Mouse (Mus musculus) lung, postnatal 25 days (tissue): ENCODE measurements around the gene E130308A19Rik.
A peak's percentile ranks its signal among the peaks of the same experiment; 100 is the strongest.

Experiments used
- DNase-seq: peaks from one replicate; pipeline ENCODE4 v3.0.0; 2022; ENCODE audit warnings: low spot score

The E130308A19Rik gene

DNA sequence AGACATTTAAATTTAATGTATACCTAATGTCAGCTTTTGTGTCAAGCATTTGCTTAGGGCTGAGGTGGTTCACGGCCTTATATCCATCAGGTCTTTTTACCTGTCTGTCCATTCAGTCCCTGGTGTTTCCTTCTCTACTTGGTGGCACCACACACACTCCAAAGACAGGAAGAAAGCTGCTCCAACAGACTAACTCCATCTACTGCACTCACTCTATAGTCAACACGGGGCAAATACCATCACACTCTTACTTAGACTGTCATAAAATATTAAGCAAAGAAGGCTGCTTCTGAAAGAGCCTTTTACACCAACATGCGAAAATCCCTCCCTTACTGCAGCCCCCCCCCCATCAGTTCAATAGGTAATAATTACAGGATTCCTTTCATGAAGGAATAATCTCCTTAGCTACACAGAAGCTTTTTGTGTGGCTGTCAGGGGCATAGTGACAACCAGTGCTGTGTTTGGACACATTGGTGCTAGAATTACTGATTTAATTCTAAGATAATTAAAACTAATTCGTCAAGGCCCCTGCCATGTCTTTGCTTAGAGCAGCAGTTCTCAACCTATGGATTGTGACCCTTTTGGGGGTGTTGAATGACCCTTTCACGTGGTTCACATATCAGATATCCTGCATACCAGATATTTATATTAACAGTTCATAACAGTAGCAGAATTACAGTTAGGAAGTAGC is 101.3 kb downstream of the E130308A19Rik start:
- no peak for DNase-seq

DNA sequence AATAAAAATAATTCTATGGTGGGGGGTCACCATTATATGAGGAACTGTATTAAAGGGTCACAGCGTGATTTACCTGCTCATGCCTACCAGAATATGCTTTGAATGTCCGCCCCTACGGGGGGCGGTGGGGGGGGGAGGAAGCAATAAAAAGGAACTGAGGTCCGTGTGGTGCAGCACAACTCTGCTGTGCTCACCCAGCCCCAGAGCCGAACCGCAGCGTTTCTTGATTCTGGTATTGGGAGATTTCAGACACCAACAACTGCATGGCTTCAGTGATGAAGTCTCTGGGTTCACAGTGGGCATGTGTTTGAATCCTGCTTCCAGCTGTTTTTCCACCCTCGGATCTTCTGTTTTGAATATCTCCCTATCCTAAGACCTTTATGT is 101.9 kb downstream of the E130308A19Rik start:
- DNase-seq = no peak

DNA sequence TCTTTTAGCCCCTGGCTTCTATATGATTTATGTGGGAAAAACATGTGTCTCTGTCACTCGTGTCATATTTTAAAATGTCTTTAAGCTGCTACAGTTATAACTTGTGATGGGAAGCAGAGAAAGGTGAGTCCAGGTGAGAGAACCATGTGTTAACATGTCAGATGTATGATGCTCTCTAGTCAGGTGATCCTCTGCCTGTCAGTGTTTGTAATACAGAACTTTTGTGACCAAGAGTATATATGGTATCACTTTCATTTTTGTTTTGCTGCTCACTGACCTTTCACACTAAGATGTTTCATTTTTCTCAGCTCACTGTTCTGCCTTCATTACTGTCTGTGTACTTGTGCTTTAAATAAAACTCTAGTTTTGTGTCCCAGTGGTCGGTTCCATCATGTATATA is 102.8 kb downstream of the E130308A19Rik start:
- DNase-seq = no peak

DNA sequence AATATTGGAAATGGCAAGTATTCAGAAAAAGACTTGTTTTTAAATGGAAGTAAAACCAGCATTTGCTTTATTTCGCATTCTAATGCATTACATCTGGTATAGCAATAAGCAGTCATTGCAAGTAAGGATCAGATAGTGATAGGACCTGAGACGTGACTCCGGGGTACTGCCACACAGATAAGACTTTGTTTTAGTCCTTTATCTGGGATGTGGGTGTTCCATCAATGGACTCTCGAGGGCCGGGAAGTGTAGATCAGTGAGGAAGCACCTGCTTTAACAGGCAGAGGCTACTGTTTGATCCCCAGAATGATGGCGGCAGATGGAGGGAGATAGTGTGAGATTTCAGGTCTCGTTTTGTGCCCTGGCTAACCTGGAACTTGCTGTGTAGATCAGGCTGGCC is 105.5 kb downstream of the E130308A19Rik start:
- DNase-seq = no peak

DNA sequence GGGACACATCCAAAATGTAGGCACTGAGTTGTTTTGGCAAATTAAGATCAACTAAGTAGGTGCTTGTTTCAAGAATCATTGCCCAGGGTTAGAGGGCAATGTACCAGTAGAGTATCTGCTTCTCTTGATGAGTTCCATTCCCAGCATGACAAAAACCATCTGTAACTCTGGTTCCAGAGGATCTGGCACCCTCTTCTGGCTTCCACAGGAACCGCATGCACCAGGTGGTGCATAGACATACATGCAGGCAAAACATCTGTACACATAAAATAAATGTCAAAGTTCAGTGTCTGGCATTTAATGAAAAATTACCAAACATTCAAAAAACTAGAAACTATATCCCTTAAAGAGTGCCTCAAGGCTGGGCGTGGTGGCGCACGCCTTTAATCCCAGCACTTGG is 113.3 kb downstream of the E130308A19Rik start:
- no peak for DNase-seq

DNA sequence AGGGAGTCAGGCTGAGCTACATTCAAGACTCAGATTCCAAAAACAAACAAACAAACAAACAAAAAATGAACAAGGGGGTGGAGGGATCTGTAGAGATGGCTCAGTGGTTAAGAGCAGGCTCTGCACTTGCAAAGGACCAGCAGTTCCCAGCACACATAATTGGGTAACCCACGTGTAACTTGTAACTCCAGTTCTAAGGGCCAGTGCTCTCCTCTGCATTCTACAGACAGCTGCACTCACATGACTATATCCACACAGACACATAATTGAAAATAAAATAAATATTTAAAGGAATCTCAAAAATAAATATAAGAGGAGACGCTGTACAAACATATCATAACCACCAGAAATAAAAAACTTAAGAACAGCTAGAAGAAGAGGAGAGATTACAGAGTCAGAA is 113.9 kb downstream of the E130308A19Rik start:
- no peak for DNase-seq

DNA sequence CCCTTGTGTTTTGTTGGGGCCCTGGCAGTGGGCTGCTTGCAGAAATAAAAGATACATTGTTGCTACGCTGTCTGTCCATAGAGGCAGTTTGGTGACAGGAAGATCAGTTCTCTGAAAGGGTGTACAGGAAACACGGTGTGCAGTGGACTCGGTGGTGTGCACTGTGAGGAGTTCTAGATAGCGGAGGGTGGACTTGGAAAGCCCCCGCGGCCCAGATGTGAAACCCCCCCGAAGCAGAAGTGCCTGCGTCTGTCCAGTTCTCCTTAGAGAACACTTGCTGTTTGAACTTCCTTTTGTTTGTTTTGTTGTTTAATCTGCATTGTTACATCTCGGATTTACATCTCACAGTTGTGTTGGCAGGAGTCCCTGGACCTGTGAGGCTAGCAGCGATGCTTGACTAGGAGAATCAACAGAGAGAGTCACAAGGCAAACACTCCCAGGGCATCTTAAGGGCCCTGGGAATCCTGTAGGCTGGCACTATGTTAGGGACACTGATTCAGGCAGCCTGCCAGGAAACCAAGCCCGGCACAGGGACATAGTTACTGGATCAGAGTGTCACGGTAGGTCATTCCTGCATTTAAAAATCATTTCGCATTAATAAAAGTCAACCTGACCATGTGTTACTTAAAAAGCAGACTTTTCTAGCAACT is 127.6 kb downstream of the E130308A19Rik start:
- DNase-seq = peak; percentile 79

DNA sequence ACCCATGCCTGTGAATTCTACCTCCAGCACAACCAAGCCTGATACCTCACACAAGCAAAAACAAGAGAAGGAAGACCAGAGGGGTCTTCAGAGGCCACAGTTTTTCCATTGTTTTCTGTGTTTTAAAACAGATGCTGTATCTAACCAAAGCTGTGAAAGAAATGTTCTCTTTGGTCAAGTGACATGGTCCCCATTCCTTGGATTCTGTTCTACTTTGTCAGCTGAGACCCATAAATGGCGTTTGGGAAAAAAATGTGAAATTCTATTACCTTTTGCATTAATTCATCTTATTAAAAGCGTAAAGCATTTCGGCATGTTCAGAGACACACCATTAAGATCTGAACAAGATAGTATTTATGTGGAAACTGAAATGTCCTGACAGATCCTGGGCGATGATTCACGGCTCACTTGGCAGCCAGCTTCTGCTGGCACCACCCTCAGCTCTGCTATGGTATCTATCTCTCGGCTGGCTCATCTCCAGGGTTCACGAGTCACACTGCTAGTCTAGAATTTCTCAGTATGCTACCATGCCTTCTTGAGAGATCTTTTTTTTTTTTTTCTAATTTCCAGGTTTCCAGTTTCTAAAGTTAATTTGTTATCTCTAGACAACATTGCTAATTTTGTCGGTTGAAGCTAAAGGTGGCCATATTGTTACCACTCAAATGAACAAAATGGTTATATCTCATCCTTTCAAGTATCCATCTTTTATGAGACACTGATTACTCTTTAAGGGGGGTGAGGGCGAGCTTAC is 130.5 kb downstream of the E130308A19Rik start:
- peak; percentile 49 for DNase-seq

DNA sequence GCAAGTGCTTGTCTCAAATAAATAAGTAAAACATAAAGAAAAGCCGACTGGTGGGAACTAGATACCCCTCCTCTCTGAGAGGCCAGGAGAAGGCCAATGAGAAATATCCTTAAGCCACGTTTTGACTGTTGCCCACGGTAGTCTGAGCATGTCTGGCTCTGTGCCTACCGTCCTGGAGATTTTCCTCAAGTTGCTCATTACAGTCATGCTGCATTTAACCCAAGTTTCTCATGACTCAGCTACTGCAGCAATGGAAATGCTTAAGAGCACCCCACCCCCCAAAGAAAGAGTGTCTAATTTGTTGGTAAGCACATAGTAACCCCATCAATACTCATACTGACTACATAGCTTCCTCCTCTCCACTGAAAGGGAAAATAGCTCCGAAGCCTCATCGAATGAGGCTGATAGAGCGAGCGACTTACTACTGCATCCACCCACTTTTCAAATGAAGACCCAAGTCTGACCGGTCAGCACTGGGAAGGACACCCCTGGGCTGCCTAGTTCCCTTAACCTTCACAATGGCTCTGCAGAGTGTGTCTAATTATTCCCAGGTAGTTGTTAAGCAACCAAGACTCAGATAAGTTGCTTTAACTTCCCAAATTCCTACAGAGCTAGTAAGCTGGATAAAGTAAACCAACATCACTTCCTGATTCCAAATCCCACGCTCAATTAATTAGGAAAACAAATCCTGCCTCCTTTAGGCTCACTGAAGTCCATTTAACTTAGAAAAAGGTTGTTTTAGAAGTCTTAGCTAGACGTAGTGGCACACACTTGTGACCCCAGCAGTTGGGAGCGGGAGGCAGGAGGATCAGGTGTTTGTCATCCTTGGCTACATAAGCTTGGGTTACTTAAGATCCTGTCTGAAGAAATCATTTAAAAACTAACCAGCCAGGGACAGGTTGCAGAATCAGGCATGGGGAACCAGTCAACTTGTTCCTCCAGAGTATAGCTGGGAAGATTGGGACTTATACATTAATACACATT is 131.7 kb downstream of the E130308A19Rik start:
- no peak for DNase-seq

DNA sequence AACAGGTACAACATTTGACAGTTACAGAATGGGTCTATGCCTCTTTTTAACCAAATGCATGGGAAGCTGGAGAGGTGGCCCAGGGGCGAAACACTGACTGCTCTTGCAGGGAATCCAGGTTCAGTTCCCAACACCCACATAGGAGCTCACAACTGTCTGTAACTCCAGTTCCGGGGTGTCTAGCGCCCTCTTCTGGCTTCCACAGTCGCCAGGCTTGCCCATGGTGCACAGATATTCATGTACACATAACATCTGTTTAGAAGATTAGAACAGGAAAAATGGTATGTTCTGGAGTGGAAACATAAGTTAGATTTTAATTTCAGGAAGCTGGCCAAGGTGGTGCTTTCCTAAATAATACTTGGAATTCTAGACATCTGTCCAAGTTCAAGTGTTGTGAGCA is 134.0 kb downstream of the E130308A19Rik start:
- DNase-seq = no peak

DNA sequence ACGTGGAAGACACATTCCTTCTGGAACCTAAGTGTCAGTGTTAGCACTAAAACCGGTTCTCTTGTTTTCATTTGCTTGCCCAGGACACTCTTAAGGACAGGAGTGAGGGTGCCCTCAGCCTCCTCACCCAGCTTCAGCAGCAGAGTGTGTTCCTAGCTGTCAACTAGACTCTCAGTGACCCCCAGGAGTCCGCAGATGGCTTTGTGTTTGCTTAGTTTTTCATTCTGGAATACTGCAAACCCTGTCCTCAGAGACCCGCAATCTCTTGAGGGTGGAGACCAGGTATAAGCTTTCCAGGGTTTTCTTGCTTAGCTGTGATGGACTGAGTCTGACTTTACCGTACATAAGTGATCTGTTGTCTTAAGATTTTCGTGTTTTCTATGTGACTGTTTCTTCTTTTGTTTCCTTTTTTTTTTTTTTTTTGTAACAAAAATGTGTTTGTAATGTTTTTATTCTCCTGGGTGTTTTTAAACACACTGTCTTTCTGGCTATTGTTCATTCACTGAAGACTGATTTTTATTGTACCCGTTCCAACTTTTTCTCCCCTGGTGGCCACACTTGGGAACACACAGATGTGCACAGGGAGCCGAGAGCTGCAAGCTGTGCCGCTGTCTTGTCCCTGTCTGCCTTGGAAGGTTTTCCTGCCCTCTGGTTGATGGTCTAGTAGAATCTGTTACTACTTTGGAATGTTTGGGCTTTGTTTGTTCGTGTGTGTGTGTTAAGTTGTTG is 134.8 kb downstream of the E130308A19Rik start:
- peak; percentile 56 for DNase-seq

DNA sequence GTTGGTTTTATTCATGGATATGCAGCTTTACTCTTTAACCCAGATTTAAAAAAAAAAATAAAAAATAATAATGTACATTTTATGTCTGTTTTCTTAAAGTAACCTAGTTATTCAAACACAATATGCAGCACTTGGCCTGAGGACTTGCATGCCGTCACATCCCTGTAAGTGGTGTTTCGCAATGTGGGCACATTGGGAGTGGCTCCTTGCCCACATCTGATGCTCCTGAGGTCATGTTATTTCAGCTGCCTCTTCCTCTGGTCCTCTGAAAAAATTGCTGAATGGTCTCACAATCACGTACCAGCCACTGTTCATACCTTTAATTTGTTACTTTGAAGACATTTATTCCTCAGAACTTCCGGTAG is 135.3 kb downstream of the E130308A19Rik start:
- DNase-seq = peak; percentile 65

DNA sequence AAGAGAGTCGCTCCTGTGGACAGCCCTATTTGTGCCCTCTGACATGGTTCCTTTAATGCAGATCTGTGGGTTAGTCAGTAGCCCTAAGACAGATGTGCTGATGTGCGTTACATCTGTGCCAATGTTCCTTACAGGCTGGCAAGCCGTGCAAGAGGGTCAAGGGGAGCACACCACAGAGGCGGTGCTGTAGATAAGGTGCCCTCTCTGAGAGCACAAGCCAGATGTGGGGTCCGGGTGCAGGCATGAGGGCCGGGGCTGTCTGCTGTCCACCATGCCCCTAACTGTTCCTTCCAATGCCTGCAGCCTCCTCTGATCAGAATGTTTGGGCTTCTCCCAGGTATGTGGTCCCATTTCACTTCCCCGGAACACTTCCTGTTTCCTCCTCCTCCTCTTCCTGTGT is 138.9 kb downstream of the E130308A19Rik start:
- DNase-seq = no peak

DNA sequence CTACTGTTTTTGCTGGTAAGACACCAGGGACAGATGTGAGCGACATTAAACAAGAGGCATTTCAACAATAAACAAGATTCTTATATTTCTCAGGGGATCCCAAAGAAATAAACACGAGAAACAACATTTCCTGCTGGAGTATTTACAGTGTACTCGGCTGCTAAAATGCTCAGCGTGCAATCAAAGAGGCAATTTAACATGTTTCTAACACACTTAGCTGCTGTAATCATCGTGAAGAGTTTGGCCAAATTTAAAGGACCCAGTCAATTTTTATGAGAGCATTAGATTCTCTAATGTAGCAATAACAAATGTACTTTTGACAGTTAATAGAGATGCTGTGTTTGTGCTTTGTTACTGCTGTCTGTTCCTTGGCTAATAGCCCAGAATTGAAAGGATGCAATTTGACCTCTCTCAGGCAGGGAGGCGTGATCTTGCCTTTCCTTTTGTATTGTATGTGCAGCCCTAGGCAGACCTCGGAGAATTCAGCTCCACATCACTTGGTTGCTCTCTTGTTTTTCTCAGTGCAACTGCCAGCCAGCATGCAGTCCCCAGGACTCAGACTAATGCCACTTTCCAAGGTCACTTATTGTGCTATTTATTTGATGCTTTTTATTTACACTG is 139.5 kb downstream of the E130308A19Rik start:
- peak; percentile 42 for DNase-seq

DNA sequence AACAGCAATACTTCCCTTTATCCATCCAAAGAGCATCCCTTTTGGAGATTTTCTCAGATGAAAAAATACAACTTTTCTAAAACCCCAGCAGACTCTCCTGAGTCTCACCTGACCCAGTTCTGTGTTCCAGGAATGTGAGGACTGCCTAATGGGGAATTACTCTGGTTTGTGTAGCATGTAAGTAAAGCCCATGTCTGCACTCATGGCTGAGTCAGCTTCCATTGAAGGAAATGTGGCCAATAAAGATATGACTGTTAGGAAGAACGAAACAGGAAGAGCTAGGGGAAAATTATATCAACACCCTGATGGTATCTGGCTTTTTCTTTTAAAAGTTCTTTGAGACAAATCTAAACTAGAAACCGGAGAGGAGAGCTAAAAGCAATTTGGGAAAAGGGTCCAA is 141.7 kb downstream of the E130308A19Rik start:
- DNase-seq = no peak

DNA sequence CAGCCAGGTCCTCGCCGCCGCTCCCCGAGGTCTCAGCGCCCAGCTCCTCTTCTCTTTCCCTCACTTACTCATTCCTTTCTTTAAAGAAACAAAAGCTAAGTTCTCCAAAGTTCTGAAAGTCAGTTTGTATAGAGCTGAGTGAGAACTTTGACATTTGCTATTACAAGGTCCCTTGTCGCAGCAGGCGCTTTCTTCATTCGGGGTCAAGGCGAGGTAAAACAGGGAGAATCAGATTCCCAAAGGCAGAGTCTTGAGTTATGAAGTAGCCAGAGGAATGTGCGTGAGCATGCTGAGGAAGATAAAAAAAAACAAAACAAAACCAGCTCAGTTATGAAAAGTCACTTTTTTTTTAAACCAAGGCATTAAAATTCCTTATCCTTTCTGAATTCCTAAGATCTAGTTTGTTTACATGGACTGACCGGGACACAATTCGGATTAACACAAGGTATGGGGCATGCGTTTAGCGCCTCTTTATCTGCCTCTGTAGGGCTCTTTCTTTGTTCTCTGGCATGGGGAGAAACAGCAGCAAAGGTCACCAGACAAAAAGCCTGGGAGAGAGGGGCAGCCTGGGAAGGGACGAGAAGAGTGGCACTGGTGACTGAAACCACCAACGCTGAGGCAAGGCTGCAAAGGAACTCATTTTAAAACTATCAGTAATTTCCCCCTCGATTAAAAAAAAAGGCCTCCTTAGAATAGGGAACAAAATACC is 146.3 kb downstream of the E130308A19Rik start:
- no peak for DNase-seq

DNA sequence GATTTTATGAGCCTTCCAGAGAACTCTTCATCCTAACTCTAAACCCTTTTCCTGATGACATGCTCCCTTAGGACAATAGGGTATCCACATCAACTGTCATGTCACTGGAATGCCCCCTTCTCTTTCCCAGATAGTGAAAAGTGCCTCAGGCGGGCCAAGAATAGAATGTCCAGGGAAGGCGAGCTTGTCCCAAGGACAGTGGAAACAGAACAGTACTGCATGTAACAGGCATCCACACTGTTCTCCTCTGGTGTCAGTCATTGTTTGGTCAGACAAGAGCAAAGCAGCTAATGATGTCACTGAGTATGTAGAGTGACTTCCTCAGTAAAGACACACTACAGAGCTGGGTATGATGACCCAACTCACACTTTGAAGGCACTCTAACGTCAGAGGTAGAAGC is 151.8 kb downstream of the E130308A19Rik start:
- no peak for DNase-seq

DNA sequence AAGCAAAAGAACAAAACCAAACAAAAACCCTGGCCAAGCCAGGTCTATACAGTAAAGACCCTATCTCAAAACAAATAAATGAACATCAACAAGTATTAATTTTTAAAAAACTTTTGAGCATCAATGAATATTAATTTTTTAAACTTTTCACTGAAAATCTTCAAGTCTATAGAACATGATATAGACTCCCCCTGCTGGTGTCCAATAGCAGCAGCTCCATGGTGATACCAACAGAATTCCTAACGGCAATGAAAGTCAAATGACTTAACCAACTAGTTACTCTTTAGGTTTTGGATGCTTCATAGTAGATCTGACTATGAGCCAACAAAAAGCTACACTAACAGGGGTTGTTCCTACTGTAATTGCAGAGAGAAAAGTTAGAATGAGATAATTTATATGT is 154.6 kb downstream of the E130308A19Rik start:
- DNase-seq = peak; percentile 31

DNA sequence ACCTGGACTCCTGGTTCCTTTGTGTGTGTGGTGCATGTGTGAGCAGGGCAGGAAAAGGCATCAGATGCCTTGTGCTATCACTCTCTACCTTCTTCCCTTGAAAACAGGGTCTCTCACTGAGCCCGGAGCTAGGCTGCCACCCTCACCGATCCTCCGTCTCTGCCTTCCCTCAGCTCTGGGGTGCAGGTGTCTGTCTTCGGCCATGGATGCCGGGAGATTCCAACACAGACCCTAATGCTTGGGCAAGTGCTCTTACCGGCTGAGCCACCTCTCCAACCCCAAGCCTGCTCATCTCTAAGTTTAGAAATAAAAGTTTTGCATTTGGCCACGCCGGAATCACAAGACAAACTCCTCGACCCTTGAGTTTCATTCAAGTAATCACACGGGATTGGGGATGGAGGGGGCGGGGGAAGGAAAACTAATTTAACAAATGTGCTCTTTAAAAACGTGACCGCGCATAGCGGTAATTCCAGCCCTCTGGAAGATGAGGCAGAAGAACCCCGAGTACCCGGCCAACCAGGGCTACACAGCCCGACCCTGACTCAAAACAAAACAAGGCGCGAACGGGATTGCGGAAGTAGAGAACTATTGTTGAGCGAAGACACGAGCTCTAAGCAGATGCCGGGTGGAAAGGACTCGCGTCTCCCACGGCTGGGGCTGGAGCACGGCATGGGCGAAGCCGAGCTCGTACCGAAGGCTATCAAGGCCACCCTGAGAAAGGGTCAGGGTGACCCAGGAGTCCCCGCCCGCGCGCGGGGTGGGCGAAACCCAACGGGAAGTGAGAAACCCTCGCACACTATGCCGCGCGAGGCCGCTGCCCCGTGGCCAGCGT is 157.1 kb downstream of the E130308A19Rik start:
- no peak for DNase-seq
